Mouse (Mus musculus): ENCODE data around the gene Trpm4.
"Not testable (repeated sequence)": the region's sequence is repeated elsewhere in the genome, so short reads cannot be mapped to it uniquely, and the experiment has no call there.

Gene Trpm4

GRCm38 (mm10) chr7:45255822-45256221 is 77.8 kb downstream of the Trpm4 start:
- DNase-seq (ENCODE audit: low spot score) = not testable (repeated sequence)

- DNase-seq (ENCODE audit: low spot score) = no peak
Measured at GRCm38 (mm10) chr7:45253806-45254205, 79.8 kb downstream of the Trpm4 start.

Measured in ovary, adult 18-20 months (tissue).